Mouse (Mus musculus) layer of hippocampus, adult 2 months (tissue): ENCODE results near the gene Ralgapa2. TPM values are rescaled to one million over a fixed set of nuclear protein-coding genes. Genes with fewer than 3 reads are reported as not detected.

Experiments
- DNase-seq, 2 experiments: peaks; one replicate each; pipeline ENCODE4 v3.0.0; 2022; ENCODE audit warnings: low spot score in 2 of 2
- H3K27ac ChIP-seq: fragments of 200-600 bp; 2 replicates; pipeline ENCODE4 v1.8.1; 2022
- H3K4me3 ChIP-seq: fragments of 200-600 bp; 2 replicates; pipeline ENCODE4 v1.8.1; 2022; ENCODE audit warnings: mild to moderate bottlenecking
- CTCF ChIP-seq: fragments of 200-600 bp; conservative IDR thresholded peaks from 2 replicates; pipeline ENCODE4 v1.8.1; 2022; ENCODE audit warnings: antibody characterized with exemption, mild to moderate bottlenecking, moderate library complexity
- total RNA-seq, 2 experiments: library from RNA; stranded (reverse); gene quantifications; 2 replicates each; pipeline ENCODE4 v1.2.3; 2021

Ralgapa2 gene
- total RNA-seq, 2 experiments from 2014 or later = 25.7 to 29.8 TPM

GRCm38 (mm10) chr2:146359676-146360075 lies 152.5 kb downstream of the Ralgapa2 start:
- TF ChIP-seq CTCF = no peak
- Histone ChIP-seq H3K27ac (no peak overlapping the region), H3K4me3 (no peak overlapping the region)
- no peak for DNase-seq

- H3K27ac ChIP-seq = no peak overlapping the region
- no peak for DNase-seq
Observed at GRCm38 (mm10) chr2:146356524-146356923, 155.6 kb downstream of the Ralgapa2 start.

DNA sequence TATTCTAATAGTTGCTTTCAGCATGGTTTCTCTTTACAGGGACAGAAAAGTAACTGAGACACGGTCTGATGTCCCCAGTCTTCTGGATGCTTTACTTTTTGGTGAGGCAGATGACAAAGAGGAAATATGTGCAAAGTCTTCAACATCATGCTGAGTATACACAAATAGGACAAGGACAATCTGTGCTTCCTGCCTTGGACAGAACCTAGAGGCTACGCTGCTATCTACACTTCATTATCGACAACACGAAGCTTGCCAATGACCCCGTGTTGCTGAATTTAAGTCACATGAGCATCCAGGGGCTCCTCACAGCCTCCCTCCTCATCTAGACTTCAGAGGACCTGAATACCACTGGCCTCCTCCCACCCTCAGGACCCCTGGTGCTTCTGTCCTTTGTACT lies 161.9 kb downstream of the Ralgapa2 start:
- H3K27ac ChIP-seq = no peak overlapping the region
- no peak for DNase-seq
- no peak for TF ChIP-seq CTCF

More at GRCm38 (mm10) chr2:146356524-146356923, 155.6 kb downstream of the Ralgapa2 start:
- H3K4me3 ChIP-seq = no peak overlapping the region
- TF ChIP-seq CTCF = no peak

GRCm38 (mm10) chr2:146347942-146348341 lies 164.2 kb downstream of the Ralgapa2 start:
- Histone ChIP-seq H3K4me3 (no peak overlapping the region), H3K27ac (no peak overlapping the region)
- peak in 1 of 2 experiments; percentile 77 for DNase-seq
- TF ChIP-seq CTCF = no peak

More for the DNA sequence above, 161.9 kb downstream of the Ralgapa2 start:
- H3K4me3 ChIP-seq = no peak overlapping the region

- Histone ChIP-seq H3K27ac (no peak overlapping the region), H3K4me3 (no peak overlapping the region)
- no peak for TF ChIP-seq CTCF
- no peak for DNase-seq
Observed at GRCm38 (mm10) chr2:146340090-146340489, 172.1 kb downstream of the Ralgapa2 start.

DNA sequence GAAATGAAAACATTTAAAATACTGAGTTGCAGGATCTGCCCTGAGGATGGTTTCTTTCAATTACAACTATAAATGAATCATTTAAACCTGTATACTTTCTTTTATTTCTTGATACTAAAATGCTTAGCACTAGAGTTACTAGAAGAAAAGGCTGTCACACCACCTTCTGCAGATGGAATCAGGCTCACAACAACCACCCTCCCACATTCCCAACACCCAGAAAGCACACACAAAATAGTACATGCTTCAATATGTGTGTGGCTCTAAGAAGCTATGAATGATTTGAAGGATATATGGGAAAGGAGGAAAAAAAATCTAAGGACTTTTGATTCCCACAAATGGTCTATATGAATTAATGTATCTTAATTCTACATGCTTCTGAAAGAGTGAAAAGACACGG lies 174.6 kb downstream of the Ralgapa2 start:
- no peak for DNase-seq
- H3K27ac ChIP-seq = no peak overlapping the region
- no peak for TF ChIP-seq CTCF
- H3K4me3 ChIP-seq = no peak overlapping the region

- Histone ChIP-seq H3K27ac (no peak overlapping the region), H3K4me3 (no peak overlapping the region)
- no peak for DNase-seq
- no peak for TF ChIP-seq CTCF
Observed at GRCm38 (mm10) chr2:146331894-146332476, 180.2 kb downstream of the Ralgapa2 start.

- TF ChIP-seq CTCF = 0 out of 2 replicates have a peak, but pooled peaks have one; percentile 4
- peak overlapping the region; percentile 16; the same call in 1 of the 2 replicates for H3K27ac ChIP-seq
- DNase-seq = peak; percentile 55 to 66
- H3K4me3 ChIP-seq = no peak overlapping the region
Observed at GRCm38 (mm10) chr2:146330772-146331281, 181.3 kb downstream of the Ralgapa2 start.

GRCm38 (mm10) chr2:146330101-146330500 lies 182.0 kb downstream of the Ralgapa2 start:
- no peak for TF ChIP-seq CTCF
- Histone ChIP-seq H3K4me3 (no peak overlapping the region), H3K27ac (no peak overlapping the region)
- no peak for DNase-seq

DNA sequence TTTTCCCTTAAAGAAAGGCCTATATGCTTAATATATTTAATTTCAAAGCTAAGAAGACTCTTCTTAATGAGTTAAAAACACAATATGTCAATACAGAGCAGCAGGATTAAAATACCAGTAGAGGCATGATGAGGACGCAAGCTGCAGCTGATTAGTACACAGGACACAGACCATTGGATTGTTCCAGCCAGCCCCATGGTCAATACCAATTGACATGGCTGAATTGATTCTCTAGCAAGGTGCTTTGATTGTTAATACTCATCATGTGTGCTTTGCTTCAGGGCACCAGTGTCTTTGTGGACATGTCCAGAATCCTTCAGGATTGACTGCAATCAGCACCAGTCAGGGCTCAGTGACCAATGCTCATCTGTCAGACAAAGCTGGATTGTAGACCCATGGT lies 185.5 kb downstream of the Ralgapa2 start:
- TF ChIP-seq CTCF = no peak
- H3K4me3 ChIP-seq = no peak overlapping the region
- no peak for DNase-seq
- no peak overlapping the region for H3K27ac ChIP-seq

DNA sequence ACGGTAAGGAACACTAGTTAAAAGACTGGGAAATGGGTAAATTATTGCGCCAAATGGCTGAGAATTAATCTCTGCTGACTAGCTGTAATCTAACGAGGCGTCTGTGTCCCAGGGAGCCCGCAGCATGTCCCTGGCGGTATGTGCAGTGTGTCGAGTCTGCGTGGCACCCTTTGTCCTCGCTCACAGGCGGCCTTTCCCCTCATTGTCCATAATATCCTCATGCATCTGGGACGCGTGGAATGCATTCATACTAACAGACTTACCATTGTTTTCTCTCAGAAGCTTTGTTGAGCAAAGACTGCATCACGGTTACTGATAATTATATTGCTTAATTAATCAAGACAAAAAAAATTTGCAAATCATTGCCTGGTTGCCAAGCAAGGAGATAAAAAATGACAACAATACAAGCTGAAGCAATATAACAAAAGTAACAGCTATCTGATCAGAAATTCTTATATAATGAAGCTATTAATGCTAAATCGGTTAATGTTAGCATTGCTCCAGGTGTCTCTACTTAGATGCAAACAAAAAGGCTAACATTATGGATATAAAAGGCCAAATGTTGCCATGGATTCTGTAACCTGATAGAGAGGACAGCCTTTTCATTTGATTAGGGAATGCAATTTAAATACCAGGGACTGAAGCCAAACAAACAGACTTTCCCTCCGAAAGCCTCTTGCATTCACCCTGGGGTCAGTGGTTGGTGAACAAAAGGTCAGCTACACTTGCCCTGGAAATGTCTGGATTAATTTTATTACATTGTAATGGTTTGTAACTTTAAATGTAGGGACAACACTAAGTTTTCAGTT lies 187.0 kb downstream of the Ralgapa2 start:
- no peak for TF ChIP-seq CTCF
- H3K27ac ChIP-seq = peak overlapping the region; percentile 66; the same call in 1 of the 2 replicates
- no peak overlapping the region for H3K4me3 ChIP-seq
- no peak for DNase-seq

- no peak for DNase-seq
- TF ChIP-seq CTCF = no peak
- Histone ChIP-seq H3K4me3 (no peak overlapping the region), H3K27ac (peak overlapping the region; percentile 66; the same call in 1 of the 2 replicates)
Observed at GRCm38 (mm10) chr2:146324140-146324906, 187.8 kb downstream of the Ralgapa2 start.

GRCm38 (mm10) chr2:146323528-146323927 lies 188.6 kb downstream of the Ralgapa2 start:
- DNase-seq = no peak
- H3K4me3 ChIP-seq = no peak overlapping the region
- TF ChIP-seq CTCF = no peak
- no peak overlapping the region for H3K27ac ChIP-seq
